Mouse (Mus musculus): ENCODE results near the gene Irak2. TPM values are rescaled to one million over a fixed set of nuclear protein-coding genes. Genes with fewer than 3 reads are reported as not detected.

Gene Irak2
- polyA plus RNA-seq, 1 experiment from 2014 or later: 4.3 TPM

GRCm38 (mm10) chr6:113677070-113677734 is 38.9 kb downstream of the Irak2 start:
- ATAC-seq (replicated peaks): no peak
- no peak overlapping the region for H3K27ac ChIP-seq
- H3K27me3 ChIP-seq (replicated peaks): no peaks in the 10 kb centered on the region
- no peak overlapping the region for H3K9ac ChIP-seq
- no peaks in the 10 kb centered on the region for H3K9me3 ChIP-seq
- no peak overlapping the region for H3K4me3 ChIP-seq
- 85% methylated on average over 14 of the region's 14 CpGs for WGBS
- H3K4me2 ChIP-seq: no peak overlapping the region
- no peaks in the 10 kb centered on the region for H3K36me3 ChIP-seq (replicated peaks)
- no peaks in the 10 kb centered on the region for H3K4me1 ChIP-seq

- WGBS: 73% methylated on average over 14 of the region's 14 CpGs
- Histone ChIP-seq H3K4me2 (no peak overlapping the region), H3K9ac (no peak overlapping the region), H3K36me3 (replicated peaks) (no peaks in the 10 kb centered on the region), H3K27ac (no peak overlapping the region), H3K27me3 (replicated peaks) (no peaks in the 10 kb centered on the region), H3K9me3 (no peaks in the 10 kb centered on the region), H3K4me3 (no peak overlapping the region), H3K4me1 (no peaks in the 10 kb centered on the region)
- no peak for ATAC-seq (replicated peaks)
Observed at GRCm38 (mm10) chr6:113678246-113679012, 40.2 kb downstream of the Irak2 start.

GRCm38 (mm10) chr6:113679993-113680566 is 41.8 kb downstream of the Irak2 start:
- no peaks in the 10 kb centered on the region for H3K27me3 ChIP-seq (replicated peaks)
- H3K27ac ChIP-seq: no peak overlapping the region
- H3K4me2 ChIP-seq: no peak overlapping the region
- no peaks in the 10 kb centered on the region for H3K9me3 ChIP-seq
- no peak overlapping the region for H3K9ac ChIP-seq
- WGBS: 89% methylated on average over 9 of the region's 9 CpGs
- no peak overlapping the region for H3K4me3 ChIP-seq
- H3K4me1 ChIP-seq: no peaks in the 10 kb centered on the region
- no peaks in the 10 kb centered on the region for H3K36me3 ChIP-seq (replicated peaks)
- no peak for ATAC-seq (replicated peaks)

DNA sequence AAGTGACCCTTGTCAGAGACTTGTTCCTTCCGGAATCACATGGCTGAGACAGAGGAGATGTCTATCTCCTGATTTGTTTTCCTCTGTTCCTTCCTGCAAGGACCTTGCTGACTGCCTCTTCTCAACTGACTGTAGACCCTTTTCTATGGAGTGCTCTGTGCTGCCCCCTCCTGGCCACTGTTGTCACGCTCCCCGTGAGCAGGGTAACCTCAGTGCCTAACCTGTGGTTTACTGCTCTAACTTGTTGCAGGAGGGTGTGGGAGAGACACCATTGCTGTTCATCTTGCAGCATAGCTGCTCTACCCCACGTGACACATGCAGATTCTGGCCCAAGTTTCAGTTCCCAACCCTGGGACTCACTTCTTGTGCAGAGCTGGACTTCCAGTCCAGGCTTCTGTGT is 43.0 kb downstream of the Irak2 start:
- Histone ChIP-seq H3K4me3 (no peak overlapping the region), H3K4me1 (no peaks in the 10 kb centered on the region), H3K36me3 (replicated peaks) (no peaks in the 10 kb centered on the region), H3K9me3 (no peaks in the 10 kb centered on the region), H3K9ac (no peak overlapping the region), H3K4me2 (no peak overlapping the region), H3K27ac (no peak overlapping the region), H3K27me3 (replicated peaks) (no peaks in the 10 kb centered on the region)
- WGBS: 16% methylated on average over 4 of the region's 4 CpGs
- no peak for ATAC-seq (replicated peaks)

- 88% methylated on average over 10 of the region's 10 CpGs for WGBS
- no peaks in the 10 kb centered on the region for H3K27me3 ChIP-seq (replicated peaks)
Observed at GRCm38 (mm10) chr6:113683081-113683825, 45.0 kb downstream of the Irak2 start.

GRCm38 (mm10) chr6:113686551-113687125 is 48.4 kb downstream of the Irak2 start:
- no peak for ATAC-seq (replicated peaks)
- whole genome bisulfite sequencing: 37% methylated on average over 8 of the region's 8 CpGs
- H3K9ac ChIP-seq: no peak overlapping the region
- H3K4me2 ChIP-seq: no peak overlapping the region
- no peaks in the 10 kb centered on the region for H3K27me3 ChIP-seq (replicated peaks)
- H3K9me3 ChIP-seq: no peaks in the 10 kb centered on the region
- no peak overlapping the region for H3K27ac ChIP-seq
- H3K4me3 ChIP-seq: no peak overlapping the region
- H3K36me3 ChIP-seq (replicated peaks): no peaks in the 10 kb centered on the region
- H3K4me1 ChIP-seq: peaks cover 9% of the 10 kb centered on the region

More at GRCm38 (mm10) chr6:113683081-113683825, 45.0 kb downstream of the Irak2 start:
- Histone ChIP-seq H3K36me3 (replicated peaks) (no peaks in the 10 kb centered on the region), H3K27ac (no peak overlapping the region), H3K9ac (no peak overlapping the region), H3K9me3 (no peaks in the 10 kb centered on the region), H3K4me1 (no peaks in the 10 kb centered on the region), H3K4me3 (no peak overlapping the region), H3K4me2 (no peak overlapping the region)
- no peak for ATAC-seq (replicated peaks)

DNA sequence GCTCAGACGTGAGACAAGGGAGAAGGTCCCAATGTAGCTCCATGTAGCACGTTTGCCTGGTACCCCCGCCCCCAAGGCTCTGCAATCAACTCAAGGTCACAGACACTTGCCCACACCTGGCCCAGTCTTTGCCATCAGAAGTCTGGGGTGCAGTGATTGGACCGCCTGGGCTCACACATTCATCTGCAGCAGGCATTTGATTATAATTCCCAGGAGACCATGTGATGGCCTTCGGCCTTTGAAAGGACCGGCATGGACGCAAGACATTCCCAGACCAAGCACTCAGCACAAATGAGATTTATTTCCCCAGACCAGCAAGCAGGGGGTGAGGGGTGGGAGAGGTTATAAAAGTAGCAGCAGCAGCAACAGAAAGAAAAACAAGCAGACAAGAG is 51.7 kb downstream of the Irak2 start:
- Histone ChIP-seq H3K9ac (no peak overlapping the region), H3K27me3 (replicated peaks) (no peaks in the 10 kb centered on the region), H3K9me3 (no peaks in the 10 kb centered on the region), H3K36me3 (replicated peaks) (no peaks in the 10 kb centered on the region), H3K4me3 (no peak overlapping the region), H3K4me1 (peaks cover 9% of the 10 kb centered on the region), H3K4me2 (no peak overlapping the region), H3K27ac (no peak overlapping the region)
- 34% methylated on average over 7 of the region's 7 CpGs for WGBS
- ATAC-seq (replicated peaks): no peak

DNA sequence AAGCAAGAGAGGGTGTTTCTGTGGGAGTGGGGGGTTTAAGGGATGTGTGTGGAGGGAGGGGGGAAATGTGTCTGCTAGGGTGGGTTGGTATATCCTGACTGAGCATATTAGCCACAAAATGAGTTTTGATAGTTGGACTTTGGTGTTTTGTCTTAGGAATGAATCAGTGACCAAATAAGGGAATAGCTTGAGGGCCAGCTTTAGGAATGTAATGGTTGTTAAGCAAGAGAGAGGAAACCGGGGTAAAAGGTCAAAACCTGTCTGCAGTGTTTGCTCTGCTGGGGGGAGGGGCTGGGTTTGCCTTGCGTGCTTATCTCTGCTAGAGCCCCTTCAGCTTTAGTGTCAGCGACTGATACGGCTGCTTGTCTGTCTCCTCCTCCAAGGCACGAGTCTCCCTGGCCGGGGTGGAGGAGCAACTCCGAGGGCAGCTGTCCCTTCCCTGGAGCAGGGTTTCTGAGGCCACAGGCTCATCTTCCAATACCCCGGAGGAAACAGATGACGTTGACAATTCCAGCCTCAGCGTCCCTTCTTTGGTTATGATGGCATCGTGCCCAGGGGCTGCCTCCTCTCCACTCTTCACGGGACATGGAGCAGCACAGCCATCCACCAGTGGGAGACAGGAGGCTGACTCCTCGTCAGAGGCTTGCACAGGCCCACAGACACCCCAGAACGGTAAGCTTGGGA is 52.3 kb downstream of the Irak2 start:
- ATAC-seq (replicated peaks): no peak
- Histone ChIP-seq H3K36me3 (replicated peaks) (no peaks in the 10 kb centered on the region), H3K4me3 (no peak overlapping the region), H3K27ac (no peak overlapping the region), H3K4me2 (no peak overlapping the region; the same call in 1 of the 2 replicates), H3K9me3 (no peaks in the 10 kb centered on the region), H3K27me3 (replicated peaks) (no peaks in the 10 kb centered on the region), H3K9ac (no peak overlapping the region), H3K4me1 (peaks cover 9% of the 10 kb centered on the region)
- 14% methylated on average over 14 of the region's 14 CpGs for WGBS

DNA sequence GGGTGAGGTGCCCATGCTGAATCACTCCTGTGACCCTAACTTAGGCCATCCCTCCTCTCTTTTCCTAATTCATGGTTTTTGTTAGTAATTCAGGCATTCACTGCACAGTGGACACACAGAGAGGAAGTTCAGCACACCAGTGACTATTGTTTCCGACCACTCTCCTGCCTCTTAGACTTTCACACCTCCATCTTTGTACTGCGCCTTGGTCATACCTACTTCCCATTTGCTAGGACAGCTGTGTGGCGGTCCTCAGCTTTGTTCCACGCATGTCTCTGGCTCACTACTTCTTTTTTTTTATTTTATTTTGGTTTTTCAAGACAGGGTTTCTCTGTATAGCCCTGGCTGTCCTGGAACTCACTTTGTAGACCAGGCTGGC is 52.8 kb downstream of the Irak2 start:
- Histone ChIP-seq H3K9ac (no peak overlapping the region), H3K27me3 (replicated peaks) (no peaks in the 10 kb centered on the region), H3K9me3 (no peaks in the 10 kb centered on the region), H3K4me3 (no peak overlapping the region), H3K36me3 (replicated peaks) (no peaks in the 10 kb centered on the region), H3K27ac (no peak overlapping the region), H3K4me1 (peaks cover 12% of the 10 kb centered on the region), H3K4me2 (no peak overlapping the region)
- no peak for ATAC-seq (replicated peaks)
- WGBS: 83% methylated on average over 4 of the region's 4 CpGs

DNA sequence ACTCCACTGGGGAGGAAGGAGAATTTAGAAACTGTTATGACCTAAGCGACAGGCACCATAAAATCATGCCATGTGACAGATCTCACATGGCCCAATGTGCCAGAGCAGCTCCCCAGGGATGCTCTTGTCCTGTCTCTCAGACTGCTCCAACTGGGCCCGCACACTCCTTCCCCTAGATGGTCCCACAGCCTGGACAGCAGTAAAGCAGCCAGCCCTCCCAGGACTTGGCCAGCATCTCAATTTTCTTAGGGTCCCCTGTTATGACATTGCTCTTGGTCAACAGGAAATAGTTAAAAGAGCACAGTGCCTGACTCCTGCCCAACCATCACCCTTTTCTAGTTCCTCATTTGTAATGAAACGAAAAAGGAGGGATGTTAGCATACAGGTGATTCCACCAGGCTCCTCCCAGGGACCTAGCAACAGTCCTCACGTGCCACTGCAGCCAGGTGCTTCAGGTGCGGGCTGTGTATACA is 54.4 kb downstream of the Irak2 start:
- Histone ChIP-seq H3K27me3 (replicated peaks) (no peaks in the 10 kb centered on the region), H3K4me1 (peaks cover 17% of the 10 kb centered on the region), H3K4me2 (no peak overlapping the region), H3K4me3 (no peak overlapping the region), H3K9me3 (no peaks in the 10 kb centered on the region), H3K27ac (no peak overlapping the region), H3K36me3 (replicated peaks) (no peaks in the 10 kb centered on the region), H3K9ac (no peak overlapping the region)
- no peak for ATAC-seq (replicated peaks)
- WGBS: 82% methylated on average over 5 of the region's 5 CpGs

DNA sequence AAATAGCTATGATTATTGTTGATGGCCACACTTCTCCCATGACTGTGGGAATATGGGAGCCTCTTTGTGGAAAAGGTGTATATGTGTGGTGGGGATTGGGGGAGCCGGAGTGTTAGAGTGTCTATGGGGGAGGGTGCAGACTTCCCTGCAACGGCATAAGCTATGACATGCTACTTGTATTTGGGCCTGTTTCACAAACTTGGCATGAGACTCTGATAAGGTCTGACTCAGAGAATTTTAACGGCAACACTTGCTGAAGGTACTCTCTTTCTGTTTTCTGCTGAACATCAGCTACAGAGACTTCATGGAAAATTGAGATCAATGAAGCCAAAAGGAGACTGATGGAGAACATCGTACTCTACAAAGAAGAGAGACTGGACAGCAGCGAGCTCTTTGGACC is 55.1 kb downstream of the Irak2 start:
- no peak overlapping the region for H3K9ac ChIP-seq
- H3K36me3 ChIP-seq (replicated peaks): no peaks in the 10 kb centered on the region
- no peaks in the 10 kb centered on the region for H3K27me3 ChIP-seq (replicated peaks)
- no peak overlapping the region for H3K27ac ChIP-seq
- no peak overlapping the region for H3K4me3 ChIP-seq
- no peak overlapping the region for H3K4me2 ChIP-seq
- no peak for ATAC-seq (replicated peaks)
- WGBS: 99% methylated on average over 5 of the region's 5 CpGs
- no peaks in the 10 kb centered on the region for H3K9me3 ChIP-seq
- H3K4me1 ChIP-seq: peaks cover 24% of the 10 kb centered on the region

All from midbrain, embryonic 15.5 days (tissue).